Mouse (Mus musculus) naive thymus-derived CD4-positive, alpha-beta T cell, adult 2 months (primary cell): ENCODE data around the gene Mtmr12.
A peak's percentile ranks its signal among the peaks of the same experiment; 100 is the strongest.

ENCODE experiments used
- DNase-seq: peaks from one replicate; pipeline ENCODE4 v3.0.0-alpha.2; 2011; ENCODE audit warnings: low read depth

Mtmr12 gene

GRCm38 (mm10) chr15:12321788-12322621, 117.2 kb downstream of the Mtmr12 start, which contains the start of gene 1810049J17Rik:
TSS of gene 1810049J17Rik (minus strand) at chr15:12321899.
- peak; percentile 66 for DNase-seq

GRCm38 (mm10) chr15:12322676-12323402, 118.0 kb downstream of the Mtmr12 start:
- peak; percentile 65 for DNase-seq
